Mouse (Mus musculus) spleen, postnatal 14 days (tissue): Measurements from ENCODE around the gene Bco2.

Experiments used
- DNase-seq, 2 experiments: peaks; one replicate each; pipeline ENCODE4 v3.0.0; 2021 to 2022; ENCODE audit warnings: low spot score in 2 of 2

Gene Bco2

DNA sequence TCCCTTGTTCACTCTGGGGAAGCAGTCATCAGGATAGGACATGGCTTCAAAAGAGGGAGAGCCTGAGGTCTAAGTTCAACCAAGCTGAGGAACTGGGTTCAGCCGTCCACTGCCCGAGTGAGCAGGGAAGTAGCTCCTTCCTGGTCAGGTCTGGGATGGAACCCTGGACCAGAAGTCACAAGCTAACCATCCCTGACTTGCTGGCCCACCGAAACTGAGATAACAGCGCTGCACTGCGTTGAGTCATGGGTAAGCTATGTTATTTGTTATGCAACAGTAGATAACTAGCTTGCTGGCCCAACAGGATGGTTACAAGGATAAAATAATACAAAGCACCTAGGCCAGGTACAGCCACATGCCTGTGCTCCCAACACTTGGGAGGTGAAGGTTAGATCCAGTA lies 39.5 kb downstream of the Bco2 start:
- no peak for DNase-seq

DNA sequence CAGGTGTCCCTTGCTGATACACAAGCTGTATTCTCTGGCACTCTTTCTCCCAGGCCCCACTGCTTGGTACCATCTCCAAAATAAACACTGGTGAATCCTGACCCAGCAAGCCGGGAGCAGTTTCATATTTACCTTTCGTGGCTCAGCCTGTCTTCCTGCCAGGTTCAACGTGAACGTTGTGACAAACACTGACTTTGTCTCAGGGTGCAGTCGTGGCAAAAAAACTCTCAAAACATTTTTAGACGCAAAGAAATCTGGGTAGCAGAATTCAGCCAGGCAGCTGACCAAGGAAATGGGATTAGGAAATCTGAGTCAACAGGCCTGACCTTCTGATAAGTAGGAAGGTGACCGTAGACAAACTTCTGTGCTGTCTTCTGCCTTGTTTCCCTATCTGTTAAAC lies 47.4 kb downstream of the Bco2 start:
- no peak for DNase-seq

DNA sequence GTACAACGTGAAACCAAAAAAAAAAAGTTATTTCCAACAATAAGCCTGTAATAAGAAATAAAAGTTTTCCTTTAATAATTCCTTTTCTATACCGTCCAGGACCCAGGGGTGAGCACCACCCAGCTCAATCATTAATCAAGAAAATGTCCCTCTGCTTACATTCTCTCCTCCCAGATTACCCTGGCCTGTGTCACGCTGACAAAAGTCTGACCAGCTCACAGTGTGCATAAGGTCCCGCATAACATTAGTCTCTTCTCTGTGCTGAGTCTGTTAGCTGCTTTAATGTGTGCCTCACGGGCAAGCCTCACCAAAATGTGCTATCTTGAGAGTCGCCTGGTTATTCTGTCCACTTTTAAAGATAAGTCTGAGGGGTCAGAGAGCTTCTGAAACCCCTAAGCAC lies 49.6 kb downstream of the Bco2 start:
- no peak for DNase-seq

DNA sequence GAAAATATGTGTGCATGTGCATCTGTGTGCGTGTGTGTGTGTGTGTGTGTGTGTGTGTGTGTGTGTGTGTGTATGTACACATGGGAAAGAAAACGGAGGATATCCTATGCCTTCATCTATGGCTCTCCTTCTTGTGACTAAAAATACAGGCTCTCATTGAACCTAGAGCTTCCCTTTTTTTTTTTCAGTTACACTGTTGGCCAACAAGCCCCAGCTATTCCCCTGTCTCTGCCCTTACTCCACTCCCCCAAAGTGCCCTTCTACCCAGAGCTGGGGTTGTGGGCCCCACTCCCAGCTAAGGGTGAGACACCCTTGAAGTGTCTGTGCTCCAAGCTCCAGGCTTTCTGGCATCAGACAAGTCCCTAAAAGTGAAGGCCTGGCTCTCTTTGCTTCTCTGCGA lies 52.0 kb downstream of the Bco2 start:
- no peak for DNase-seq

DNA sequence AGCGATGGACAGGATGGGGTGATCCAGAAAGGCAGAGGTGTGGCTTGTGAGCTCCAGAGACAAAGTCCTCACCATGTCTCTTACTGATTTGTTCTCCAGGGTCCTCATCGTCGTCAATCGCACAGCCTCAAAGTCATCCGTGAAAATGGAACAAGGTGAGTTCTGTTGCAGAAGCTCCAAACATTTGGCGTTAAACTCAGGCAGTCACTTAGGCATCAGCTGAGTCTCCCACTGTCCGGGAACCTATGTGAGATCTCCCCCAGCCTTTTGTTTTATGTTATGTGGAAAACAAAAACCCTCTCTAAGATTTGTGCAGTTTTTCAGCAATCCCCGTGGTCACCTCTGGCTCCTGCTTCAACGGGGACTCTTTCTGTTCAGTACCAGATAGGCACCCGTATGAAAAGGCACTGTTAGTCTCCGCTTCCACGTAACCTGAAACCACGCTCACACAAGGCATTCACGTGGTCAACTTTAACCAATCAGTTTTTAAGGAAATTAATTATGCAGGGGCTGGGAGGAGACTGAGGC lies 53.9 kb downstream of the Bco2 start:
- DNase-seq, result no peak

DNA sequence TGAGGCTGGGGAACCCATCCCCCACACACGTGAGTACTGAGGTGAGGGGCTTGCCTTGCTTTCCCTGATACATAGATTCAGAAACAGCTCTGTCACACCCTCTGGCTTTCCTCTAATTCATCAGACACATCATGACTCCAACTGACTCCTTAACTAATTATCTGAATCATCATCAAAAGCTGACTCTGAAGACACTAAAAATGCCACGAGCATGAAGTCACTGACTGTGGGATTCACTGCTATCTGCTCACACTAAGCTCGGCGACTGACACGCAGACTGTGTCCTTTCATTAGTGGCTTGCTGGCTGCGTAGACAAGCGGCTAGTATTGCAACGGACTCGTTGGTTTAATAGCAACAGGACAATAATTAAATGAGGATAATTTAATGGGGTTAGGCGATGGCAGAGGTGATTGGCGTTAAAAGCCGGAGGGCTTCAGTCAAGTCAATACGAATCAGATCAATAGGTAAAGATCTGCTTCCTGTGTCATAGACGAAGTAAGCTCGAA lies 54.5 kb downstream of the Bco2 start:
- DNase-seq, result no peak

DNA sequence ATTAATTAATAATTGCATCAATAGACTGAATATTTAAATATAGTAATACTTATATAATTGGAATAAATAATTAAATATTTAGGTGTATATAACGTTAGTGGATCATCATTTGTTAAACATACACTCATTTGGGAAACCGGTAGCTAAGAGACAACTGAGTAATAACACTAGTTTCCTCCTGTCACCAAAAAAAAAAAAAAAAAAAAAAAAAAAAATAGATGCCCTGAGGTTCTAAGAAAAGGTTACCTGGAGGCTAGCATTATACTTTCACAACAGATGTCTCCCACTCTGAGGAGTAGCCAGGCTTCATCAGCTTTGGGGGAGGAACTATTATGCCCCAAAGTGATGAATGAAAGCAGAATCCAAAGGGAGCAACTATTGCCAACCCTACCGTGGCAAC lies 55.2 kb downstream of the Bco2 start:
- no peak for DNase-seq

DNA sequence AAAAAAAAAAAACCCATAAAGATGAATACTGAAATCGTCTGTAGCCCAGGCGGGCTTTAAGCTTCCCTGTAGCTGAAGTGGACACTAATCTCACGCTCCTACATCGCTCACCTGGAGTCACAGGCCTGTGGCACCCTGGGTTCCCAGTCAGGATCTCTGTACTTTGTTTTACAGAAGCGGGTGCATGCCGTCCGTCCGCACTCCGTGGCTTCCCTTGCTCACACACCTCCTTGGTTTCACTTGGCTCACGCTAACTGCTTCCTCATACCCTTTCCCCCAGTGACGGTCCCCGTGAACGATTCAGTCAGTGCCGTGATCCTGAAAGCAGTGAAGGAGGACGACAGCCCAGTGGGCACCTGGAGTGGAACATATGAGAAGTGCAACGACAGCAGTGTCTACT lies 56.2 kb downstream of the Bco2 start:
- no peak for DNase-seq

DNA sequence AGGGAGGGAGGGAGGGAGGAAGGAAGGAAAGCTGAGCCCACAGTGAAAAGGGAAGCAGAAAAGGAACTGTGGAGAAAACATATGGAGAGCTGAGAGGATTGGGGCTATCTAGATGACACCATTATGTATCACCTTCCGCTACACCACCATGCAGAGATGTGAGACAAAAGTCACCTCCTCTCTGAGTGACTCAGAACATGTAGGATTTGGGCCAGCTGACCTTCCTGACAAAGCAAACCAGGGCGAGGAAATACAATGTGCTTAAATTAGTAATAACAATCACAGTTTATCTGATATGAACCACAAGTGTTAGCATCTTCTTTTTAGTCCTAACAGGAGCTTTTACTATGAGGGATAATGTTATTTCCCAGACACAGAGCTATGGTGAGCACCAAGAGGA lies 57.4 kb downstream of the Bco2 start:
- DNase-seq, result no peak

DNA sequence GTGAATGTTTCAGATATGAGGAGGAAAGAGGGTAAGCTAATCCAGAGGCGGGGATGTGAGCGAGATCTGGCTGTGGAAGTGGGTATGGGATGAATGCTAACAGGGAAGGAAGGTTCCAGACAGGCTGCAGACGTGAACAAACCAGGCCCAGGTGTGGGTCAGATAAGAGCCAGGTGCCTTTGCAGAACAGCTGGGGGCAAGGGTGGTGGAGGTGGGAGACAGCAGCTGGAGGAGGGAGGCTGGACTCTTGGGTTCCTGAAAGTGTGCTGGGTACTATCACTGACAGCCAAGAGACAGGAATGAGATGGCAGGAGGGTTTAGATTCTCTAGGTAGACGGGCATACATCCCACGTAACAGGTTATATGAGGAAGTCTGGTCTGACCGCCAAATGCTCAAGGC lies 57.9 kb downstream of the Bco2 start:
- no peak for DNase-seq

DNA sequence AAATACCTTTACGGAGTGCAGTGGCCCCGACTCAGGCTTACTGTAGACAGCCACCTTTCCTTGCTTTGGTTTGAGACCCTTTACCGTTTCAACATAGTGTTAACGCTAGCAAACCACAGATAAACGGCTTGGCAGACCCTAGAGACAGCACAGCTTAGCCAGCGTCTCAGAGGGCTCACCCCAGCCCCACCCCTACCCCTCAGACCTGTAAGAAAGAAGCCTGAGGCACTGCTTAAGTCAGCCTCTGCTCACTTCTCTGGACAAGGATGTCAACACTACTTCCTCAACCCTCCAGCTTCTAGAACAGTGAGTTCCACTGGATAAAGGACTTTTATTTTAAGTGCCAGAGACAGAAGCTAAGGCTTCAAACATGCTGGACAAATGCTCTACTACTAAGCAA lies 58.4 kb downstream of the Bco2 start:
- no peak for DNase-seq

DNA sequence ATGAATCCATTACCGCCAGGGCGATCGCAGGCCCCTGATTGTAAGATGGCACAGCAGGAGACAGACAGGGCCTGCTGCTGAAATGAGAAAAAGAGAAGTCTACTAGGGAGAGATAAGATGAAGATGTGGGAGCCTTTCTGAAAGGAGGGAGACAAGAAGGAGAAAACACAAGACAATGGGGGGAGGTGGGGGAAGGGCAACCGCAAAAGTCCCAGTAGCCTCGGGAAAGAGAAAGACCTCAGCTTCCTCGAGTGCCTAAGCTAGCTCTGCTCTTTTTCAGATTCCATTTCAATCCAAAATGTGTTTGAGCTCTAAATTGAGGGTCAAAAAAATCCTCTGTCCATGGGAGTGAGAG lies 58.9 kb downstream of the Bco2 start:
- DNase-seq, result no peak

DNA sequence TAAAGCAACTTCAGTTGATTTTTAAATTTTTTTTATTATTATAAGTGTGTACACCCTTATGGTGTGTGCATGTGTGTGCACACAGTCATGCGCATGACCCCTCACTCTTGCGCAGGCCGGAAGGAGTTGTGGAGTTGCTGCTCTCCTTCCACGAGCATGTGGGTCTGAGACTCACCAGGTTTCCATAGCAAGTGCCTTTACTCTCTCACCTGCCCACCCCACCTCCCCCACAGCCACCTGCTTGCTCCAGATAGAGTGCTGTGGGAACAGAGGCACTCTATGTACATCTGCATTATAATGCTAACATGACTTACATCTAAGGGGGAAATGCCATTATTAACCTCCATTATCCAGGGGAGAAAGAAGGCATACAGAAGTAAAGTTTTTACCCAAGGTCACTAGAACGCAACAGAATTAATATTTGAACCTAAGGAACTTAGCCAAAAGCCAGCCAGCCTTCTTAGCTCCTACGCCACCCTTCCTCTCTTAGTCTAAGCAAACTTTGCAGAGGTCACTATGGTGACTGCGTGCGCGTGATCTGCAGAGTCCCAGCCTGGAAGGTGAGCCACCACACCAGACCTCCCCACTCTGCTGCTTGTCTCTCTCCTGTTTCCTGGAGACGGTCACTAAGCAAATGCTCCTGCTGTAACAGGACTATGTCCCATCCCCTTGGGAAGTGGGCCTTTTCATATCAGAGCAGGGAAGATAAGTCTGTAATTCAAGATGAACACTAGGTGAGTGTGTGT lies 59.4 kb downstream of the Bco2 start:
- DNase-seq, result no peak

DNA sequence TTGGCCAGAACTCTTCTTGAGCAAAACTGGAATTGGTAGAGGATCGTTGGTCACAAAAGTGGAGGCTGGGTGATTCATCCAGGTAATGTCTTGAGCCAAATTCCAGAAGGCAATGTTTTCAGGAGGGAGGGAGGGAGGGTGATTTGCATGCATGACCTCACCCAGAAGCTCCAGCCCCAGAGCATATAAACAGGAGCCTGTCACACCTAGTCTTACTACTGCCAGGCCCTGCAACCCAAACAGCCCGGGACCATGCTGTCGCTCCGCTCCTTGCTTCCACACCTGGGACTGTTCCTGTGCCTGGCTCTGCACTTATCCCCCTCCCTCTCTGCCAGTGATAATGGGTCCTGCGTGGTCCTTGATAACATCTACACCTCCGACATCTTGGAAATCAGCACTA lies 60.7 kb downstream of the Bco2 start, which contains the start of gene Plet1:
Plet1 (plus strand) TSS at position 215 of the 400 bp plus-strand sequence.
- DNase-seq, result no peak

DNA sequence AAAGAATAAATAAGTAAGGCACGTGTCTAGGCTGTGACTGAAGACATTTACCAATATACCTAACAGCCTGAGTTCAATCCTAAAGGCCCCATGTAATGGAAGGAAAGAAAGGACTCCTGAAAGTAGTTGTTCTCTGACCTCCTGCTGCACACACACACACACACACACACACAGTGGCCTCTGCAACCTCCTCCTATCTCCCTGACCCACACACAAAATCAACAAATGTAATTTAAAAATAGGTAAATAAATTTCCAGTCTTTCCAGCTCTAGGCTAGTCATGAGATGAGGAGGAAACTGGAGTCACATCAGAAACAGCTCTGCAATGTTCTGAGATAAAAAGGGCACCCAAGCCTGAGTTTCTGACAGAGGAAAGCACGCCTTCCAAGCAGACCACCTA lies 61.2 kb downstream of the Bco2 start:
- DNase-seq, result no peak

DNA sequence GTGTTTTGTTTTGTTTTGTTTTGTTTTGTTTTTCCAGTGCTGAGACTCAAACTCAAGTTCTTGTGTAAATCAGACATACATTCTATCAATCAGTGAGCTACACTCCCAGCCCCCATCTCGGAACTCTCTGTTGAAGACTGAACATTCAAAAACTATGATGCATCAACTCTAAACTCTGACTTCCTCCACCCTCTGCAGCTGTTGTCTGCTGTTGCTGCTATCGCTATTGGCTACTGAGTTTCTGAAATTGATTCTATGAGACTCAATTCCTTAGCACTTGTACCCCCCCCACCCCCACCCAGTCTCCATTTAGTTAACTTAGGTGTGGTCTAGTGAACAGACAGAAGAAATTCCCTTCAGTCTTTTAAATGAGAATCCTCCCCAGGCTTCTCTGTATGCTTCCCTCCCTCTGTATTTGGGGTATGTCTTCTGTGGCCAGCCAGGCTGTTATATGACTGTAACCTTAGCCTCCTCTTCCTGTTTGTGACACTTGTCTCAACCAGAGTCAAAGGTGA lies 63.4 kb downstream of the Bco2 start:
- DNase-seq, result no peak

DNA sequence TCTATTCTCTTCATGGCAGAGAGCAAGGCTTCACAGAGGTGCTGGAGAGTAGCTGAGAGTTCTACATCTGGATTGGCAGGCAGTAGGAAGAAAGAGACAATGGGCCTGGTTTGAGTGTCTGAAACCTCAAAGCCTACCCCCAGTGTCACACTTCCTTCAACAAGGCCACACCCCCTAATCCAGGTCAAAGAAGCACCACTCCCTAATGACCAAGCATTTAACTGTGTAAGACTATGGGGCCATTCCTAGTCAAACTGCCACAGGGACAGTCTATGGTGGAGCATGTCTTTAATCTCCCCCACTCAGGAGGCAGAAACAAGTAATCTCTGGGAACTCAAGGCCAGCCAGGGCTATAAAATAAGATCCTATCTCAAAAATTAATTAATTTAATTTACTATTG lies 64.1 kb downstream of the Bco2 start:
- DNase-seq, result no peak

DNA sequence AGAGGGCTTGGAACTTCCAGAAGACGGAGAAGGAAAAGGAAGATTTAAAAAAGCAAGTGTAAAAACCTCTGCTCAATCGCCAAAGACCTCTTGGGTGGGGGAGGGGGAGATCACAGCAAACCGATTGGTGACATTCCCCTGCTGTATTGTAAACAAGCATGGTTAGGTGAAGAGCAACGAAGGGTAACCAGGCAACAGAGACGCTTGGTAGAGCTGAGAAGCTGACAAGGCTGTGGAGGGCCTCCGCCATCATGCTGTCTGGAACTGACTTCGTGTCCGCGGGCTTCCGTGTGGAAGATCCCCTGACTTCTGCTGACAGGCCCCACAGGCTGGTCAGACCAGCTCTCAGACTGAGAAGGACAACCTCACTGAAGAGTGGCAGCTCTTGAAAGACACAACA lies 69.5 kb downstream of the Bco2 start:
- no peak for DNase-seq
